Mouse (Mus musculus): ENCODE data around the gene Carm1. TPM values are rescaled to one million over a fixed set of nuclear protein-coding genes. Genes with fewer than 3 reads are reported as not detected.

Carm1 gene
- polyA plus RNA-seq, 1 experiment = 98.5 TPM

DNA sequence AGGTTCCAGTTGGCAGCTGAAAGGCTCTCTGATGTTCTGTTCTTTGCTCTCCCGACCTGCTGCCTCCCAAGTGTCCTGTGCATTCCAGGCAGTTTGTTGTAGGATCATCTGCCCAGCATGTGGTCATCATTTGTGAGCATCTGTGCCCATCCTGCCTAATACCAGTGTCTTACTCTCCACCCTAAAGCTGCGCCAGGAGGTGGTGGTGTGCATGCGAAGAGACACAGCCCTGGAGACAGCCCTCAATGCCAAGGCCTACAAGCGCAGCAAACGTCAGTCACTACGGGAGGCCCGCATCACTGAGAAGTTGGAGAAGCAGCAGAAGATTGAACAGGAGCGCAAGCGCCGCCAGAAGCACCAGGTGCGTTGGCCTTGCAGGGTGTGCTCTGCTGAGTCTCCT is 92.3 kb downstream of the Carm1 start:
- no peaks in the 10 kb centered on the region for H3K4me1 ChIP-seq (replicated peaks; ENCODE audit: control insufficient read depth, insufficient read depth, low read length)
- no peak overlapping the region for H3K27ac ChIP-seq (ENCODE audit: control insufficient read depth, insufficient read depth, low read length)
- TF ChIP-seq POLR2A (IDR thresholded peaks at IDR 0.05; ENCODE audit: control insufficient read depth, extremely low read depth, insufficient read depth, low read length, poor library complexity) = no peak
- 97% methylated on average over 11 of the region's 11 CpGs for WGBS
- H3K4me3 ChIP-seq (ENCODE audit: control insufficient read depth, insufficient read depth, low read length) = no peak overlapping the region
- H3K27me3 ChIP-seq (ENCODE audit: control insufficient read depth, insufficient read depth, low read length) = no peaks in the 10 kb centered on the region
- H3K36me3 ChIP-seq (ENCODE audit: control insufficient read depth, insufficient read depth, low read length) = peaks cover 98% of the 10 kb centered on the region
- DNase-seq = no peak

Other genes with a start within 250 kb of the Carm1 start
- gene Ap1m2, start 234.6 kb upstream of the Carm1 start, polyA plus RNA-seq (2012; rRNA removed) = 9.6 and 11.1 TPM in 2 replicates
- 477 and 505 TPM in 2 replicates for gene Slc44a2, start 226.2 kb upstream of the Carm1 start, polyA plus RNA-seq (2012; rRNA removed)
- 151 and 157 TPM in 2 replicates for gene Ilf3, start 179.0 kb upstream of the Carm1 start, polyA plus RNA-seq (2012; rRNA removed)
- gene Qtrt1, start 135.1 kb upstream of the Carm1 start, polyA plus RNA-seq (2012; rRNA removed) = 46.4 and 48.2 TPM in 2 replicates
- gene Dnm2, start 122.0 kb upstream of the Carm1 start, polyA plus RNA-seq (2012; rRNA removed) = 374 and 422 TPM in 2 replicates
- gene Tmed1, start 36.6 kb upstream of the Carm1 start, polyA plus RNA-seq (2012; rRNA removed) = 12.8 and 17.0 TPM in 2 replicates
- 29.5 and 31.1 TPM in 2 replicates for gene AB124611, start 20.7 kb upstream of the Carm1 start, polyA plus RNA-seq (2012; rRNA removed)
- 43.5 and 45.8 TPM in 2 replicates for gene Timm29, start 45.8 kb downstream of the Carm1 start, polyA plus RNA-seq (2012; rRNA removed)
- gene Yipf2, start 45.9 kb downstream of the Carm1 start, polyA plus RNA-seq (2012; rRNA removed) = 47.1 and 50.6 TPM in 2 replicates
- 156 and 191 TPM in 2 replicates for gene Smarca4, start 69.3 kb downstream of the Carm1 start, polyA plus RNA-seq (2012; rRNA removed)
- 23.9 and 30.5 TPM in 2 replicates for gene Ldlr, start 176.6 kb downstream of the Carm1 start, polyA plus RNA-seq (2012; rRNA removed)
- gene Spc24, start 213.4 kb downstream of the Carm1 start, polyA plus RNA-seq (2012; rRNA removed) = 59.0 and 75.8 TPM in 2 replicates

All from thymus, adult 2 months (tissue).